Mouse (Mus musculus) small intestine, adult 2 months (tissue): ENCODE data around the gene Ypel2. TPM values are rescaled to one million over a fixed set of nuclear protein-coding genes. Genes with fewer than 3 reads are reported as not detected.

ENCODE experiments used
- H3K27ac ChIP-seq: fragments of 200-500 bp; 2 replicates; pipeline ENCODE4 v1.5.1; 2012; ENCODE audit warnings: low read depth, low read length, control low read depth, inconsistent platforms; ENCODE audit not compliant: insufficient read depth
- H3K27me3 ChIP-seq: fragments of 200-500 bp; 2 replicates; pipeline ENCODE4 v1.6.1; 2012; ENCODE audit warnings: mild to moderate bottlenecking, moderate library complexity, low read length, inconsistent platforms; ENCODE audit not compliant: control insufficient read depth, insufficient read depth
- H3K36me3 ChIP-seq: fragments of 200-500 bp; 2 replicates; pipeline ENCODE4 v1.6.1; 2012; ENCODE audit warnings: mild to moderate bottlenecking, low read length, control low read depth, inconsistent platforms; ENCODE audit not compliant: control insufficient read depth, insufficient read depth
- H3K4me1 ChIP-seq: fragments of 200-500 bp; 2 replicates; pipeline ENCODE4 v1.6.1; 2012; ENCODE audit warnings: low read length, inconsistent platforms, mixed read lengths; ENCODE audit not compliant: control insufficient read depth, insufficient read depth, insufficient read length
- H3K4me3 ChIP-seq: fragments of 200-500 bp; 2 replicates; pipeline ENCODE4 v1.5.1; 2012; ENCODE audit warnings: low read depth, mild to moderate bottlenecking, control low read depth, inconsistent platforms, low read length, moderate library complexity
- CTCF ChIP-seq: fragments of 200-500 bp; IDR thresholded peaks from 2 replicates; pipeline ENCODE4 v1.5.1; 2012; ENCODE audit warnings: low read depth, mild to moderate bottlenecking, control low read depth, inconsistent platforms, low read length, moderate library complexity, mixed read lengths; ENCODE audit not compliant: insufficient replicate concordance, insufficient read length; ENCODE audit errors: extremely low read depth
- POLR2A ChIP-seq: fragments of 200-500 bp; IDR thresholded peaks from 2 replicates; pipeline ENCODE4 v1.6.1; 2012; ENCODE audit warnings: low read depth, mild to moderate bottlenecking, control low read depth, inconsistent platforms, low read length, moderate library complexity
- WGBS: fragments of 180-500 bp; shearing (Covaris S2); methylation state at CpG from one replicate; pipeline ENCODE4 v1.1.7; 2018; 5-methylcytosine and 5-hydroxymethylcytosine counted together
- polyA plus RNA-seq: library from polyadenylated mRNA; depleted of rRNA; stranded (reverse); fragments of >200 nt; gene quantifications from 2 replicates; pipeline ENCODE4 v1.2.3, GENCODE M21; 2012; rRNA removed

Ypel2 gene
- polyA plus RNA-seq = 1.7 and 5.6 TPM in 2 replicates

GRCm38 (mm10) chr11:86993041-86994037 lies at the start of gene Ypel2:
Gene Ypel2 (minus strand): TSS chr11:86993707.
- Histone ChIP-seq H3K27me3 (no peaks in the 10 kb centered on the region), H3K4me1 (peaks cover 23% of the 10 kb centered on the region), H3K36me3 (no peaks in the 10 kb centered on the region; the same call in 1 of the 2 replicates), H3K4me3 (peak within 1 kb of the TSS; percentile 99), H3K27ac (peak within 1 kb of the TSS; percentile 82)
- under 1% methylated on average over 96 of the region's 96 CpGs for WGBS
- TF ChIP-seq POLR2A (no peak; the same call in 1 of the 2 replicates), CTCF (no peak)

GRCm38 (mm10) chr11:87043052-87043451 lies 49.5 kb upstream of the Ypel2 start:
- no peaks in the 10 kb centered on the region for H3K27me3 ChIP-seq
- TF ChIP-seq CTCF (no peak), POLR2A (no peak)
- H3K36me3 ChIP-seq = peaks cover 41% of the 10 kb centered on the region
- 77% methylated on average over 3 of the region's 3 CpGs for WGBS
- H3K4me3 ChIP-seq = no peak overlapping the region
- H3K4me1 ChIP-seq = peaks cover 31% of the 10 kb centered on the region
- H3K27ac ChIP-seq = peak overlapping the region; percentile 78; the same call in 1 of the 2 replicates

- Histone ChIP-seq H3K4me1 (peaks cover 15% of the 10 kb centered on the region), H3K4me3 (no peak overlapping the region), H3K36me3 (peaks cover 41% of the 10 kb centered on the region), H3K27ac (peak overlapping the region; percentile 92), H3K27me3 (no peaks in the 10 kb centered on the region)
- 58% methylated on average over 9 of the region's 9 CpGs for WGBS
- TF ChIP-seq CTCF = no peak
- no peak for TF ChIP-seq POLR2A
These were observed 45.9 kb upstream of the Ypel2 start for GRCm38 (mm10) chr11:87039307-87039963.

GRCm38 (mm10) chr11:87036180-87036579 lies 42.7 kb upstream of the Ypel2 start:
- Histone ChIP-seq H3K36me3 (peaks cover 31% of the 10 kb centered on the region), H3K4me1 (peaks cover 12% of the 10 kb centered on the region), H3K4me3 (no peak overlapping the region), H3K27me3 (no peaks in the 10 kb centered on the region), H3K27ac (no peak overlapping the region)
- 79% methylated on average over 4 of the region's 4 CpGs for WGBS
- TF ChIP-seq POLR2A = no peak
- peak; percentile 57; the same call in 1 of the 2 replicates for TF ChIP-seq CTCF

- TF ChIP-seq CTCF (no peak), POLR2A (no peak)
- H3K4me3 ChIP-seq = no peak overlapping the region
- no peak overlapping the region for H3K27ac ChIP-seq
- 94% methylated on average over 3 of the region's 3 CpGs for WGBS
- 0 out of 2 replicates have a peak, but pooled peaks cover 3% of the 10 kb centered on the region for H3K36me3 ChIP-seq
- peaks cover 22% of the 10 kb centered on the region; the same call in 1 of the 2 replicates for H3K4me1 ChIP-seq
- no peaks in the 10 kb centered on the region for H3K27me3 ChIP-seq
These were observed 34.7 kb upstream of the Ypel2 start for GRCm38 (mm10) chr11:87028212-87028611.

- 42% methylated on average over 9 of the region's 9 CpGs for WGBS
- Histone ChIP-seq H3K27me3 (no peaks in the 10 kb centered on the region), H3K4me3 (no peak overlapping the region), H3K36me3 (no peaks in the 10 kb centered on the region), H3K4me1 (peaks cover 22% of the 10 kb centered on the region; the same call in 1 of the 2 replicates), H3K27ac (peak overlapping the region; percentile 98)
- no peak for TF ChIP-seq CTCF
- no peak; the same call in 1 of the 2 replicates for TF ChIP-seq POLR2A
These were observed 32.8 kb upstream of the Ypel2 start for GRCm38 (mm10) chr11:87026096-87026875.
